Mouse (Mus musculus) layer of hippocampus, postnatal 14 days (tissue): ENCODE measurements at regions not wholly inside any gene's neighbourhood (a gene's known extent, or its start where the extent isn't known, plus 50 kb on each side); places are given as distances from the start of the nearest gene placed in this dataset.

Experiments used
- DNase-seq, 2 experiments: peaks; one replicate each; pipeline ENCODE4 v3.0.0; 2021 to 2022; ENCODE audit warnings: low spot score in 2 of 2, mixed read lengths in 1 of 2

- no peak for DNase-seq
Measured at GRCm38 (mm10) chr4:72688842-72689241, 163.6 kb downstream of the Aldoart1 start.

GRCm38 (mm10) chr4:72674006-72674405 lies 178.4 kb downstream of the Aldoart1 start:
- no peak for DNase-seq

- no peak for DNase-seq
Measured at GRCm38 (mm10) chr4:72671652-72672411, 180.6 kb downstream of the Aldoart1 start.

- no peak for DNase-seq
Measured at GRCm38 (mm10) chr4:72669827-72670494, 182.5 kb downstream of the Aldoart1 start.

GRCm38 (mm10) chr4:72664379-72664778 lies 188.1 kb downstream of the Aldoart1 start:
- no peak for DNase-seq

- no peak for DNase-seq
Measured at GRCm38 (mm10) chr4:72662477-72662876, 190.0 kb downstream of the Aldoart1 start.

- DNase-seq = no peak
Measured at GRCm38 (mm10) chr4:72656206-72656605, 196.2 kb downstream of the Aldoart1 start.

- DNase-seq = no peak
Measured at GRCm38 (mm10) chr4:72647130-72647529, 205.3 kb downstream of the Aldoart1 start.

GRCm38 (mm10) chr4:72629416-72629815 lies 223.0 kb downstream of the Aldoart1 start:
- no peak for DNase-seq

GRCm38 (mm10) chr4:72627219-72627930 lies 225.1 kb downstream of the Aldoart1 start:
- no peak for DNase-seq

- DNase-seq = peak in 1 of 2 experiments; percentile 64
Measured at GRCm38 (mm10) chr4:72605107-72605506, 247.3 kb downstream of the Aldoart1 start.

- DNase-seq = no peak
Measured at GRCm38 (mm10) chr4:72595494-72595893, 256.9 kb downstream of the Aldoart1 start.

- no peak for DNase-seq
Measured at GRCm38 (mm10) chr4:72592129-72592528, 260.3 kb downstream of the Aldoart1 start.

GRCm38 (mm10) chr4:72574946-72575345 lies 277.5 kb downstream of the Aldoart1 start:
- DNase-seq = no peak

- DNase-seq = peak in 1 of 2 experiments; percentile 71
Measured at GRCm38 (mm10) chr4:72571924-72572323, 280.5 kb downstream of the Aldoart1 start.

- no peak for DNase-seq
Measured at GRCm38 (mm10) chr4:72565186-72565585, 287.2 kb downstream of the Aldoart1 start.

GRCm38 (mm10) chr4:72562909-72563676 lies 289.3 kb downstream of the Aldoart1 start:
- peak in 1 of 2 experiments; percentile 49 for DNase-seq

GRCm38 (mm10) chr4:72554276-72554675 lies 298.2 kb downstream of the Aldoart1 start:
- DNase-seq = no peak

GRCm38 (mm10) chr4:72534563-72534962 lies 317.9 kb downstream of the Aldoart1 start:
- DNase-seq = no peak

GRCm38 (mm10) chr4:72524630-72525029 lies 323.9 kb upstream of the Tle1 start:
- no peak for DNase-seq

GRCm38 (mm10) chr4:72524100-72524499 lies 323.4 kb upstream of the Tle1 start:
- peak; percentile 25 to 73 for DNase-seq
